Mouse (Mus musculus): Measurements from ENCODE around the gene Slc5a6. TPM values are rescaled to one million over a fixed set of nuclear protein-coding genes. Genes with fewer than 3 reads are reported as not detected.

Gene Slc5a6
- total RNA-seq (2014; fragmentation: Nextera tagmentation) (3.1 and 4.3 TPM in 2 replicates), total RNA-seq (2017) (4.1 and 7.1 TPM in 2 replicates)

GRCm38 (mm10) chr5:31048763-31049641, at the start of gene Slc5a6:
Gene Slc5a6, minus strand, starts transcription at chr5:31048924.
- peak; percentile 25 for ATAC-seq (replicated peaks; ENCODE audit: low FRiP score, low TSS enrichment, poor library complexity, severe bottlenecking)

- no peak for ATAC-seq (replicated peaks; ENCODE audit: low FRiP score, low TSS enrichment, poor library complexity, severe bottlenecking)
Observed at GRCm38 (mm10) chr5:31095711-31096480, 47.2 kb upstream of the Slc5a6 start.

DNA sequence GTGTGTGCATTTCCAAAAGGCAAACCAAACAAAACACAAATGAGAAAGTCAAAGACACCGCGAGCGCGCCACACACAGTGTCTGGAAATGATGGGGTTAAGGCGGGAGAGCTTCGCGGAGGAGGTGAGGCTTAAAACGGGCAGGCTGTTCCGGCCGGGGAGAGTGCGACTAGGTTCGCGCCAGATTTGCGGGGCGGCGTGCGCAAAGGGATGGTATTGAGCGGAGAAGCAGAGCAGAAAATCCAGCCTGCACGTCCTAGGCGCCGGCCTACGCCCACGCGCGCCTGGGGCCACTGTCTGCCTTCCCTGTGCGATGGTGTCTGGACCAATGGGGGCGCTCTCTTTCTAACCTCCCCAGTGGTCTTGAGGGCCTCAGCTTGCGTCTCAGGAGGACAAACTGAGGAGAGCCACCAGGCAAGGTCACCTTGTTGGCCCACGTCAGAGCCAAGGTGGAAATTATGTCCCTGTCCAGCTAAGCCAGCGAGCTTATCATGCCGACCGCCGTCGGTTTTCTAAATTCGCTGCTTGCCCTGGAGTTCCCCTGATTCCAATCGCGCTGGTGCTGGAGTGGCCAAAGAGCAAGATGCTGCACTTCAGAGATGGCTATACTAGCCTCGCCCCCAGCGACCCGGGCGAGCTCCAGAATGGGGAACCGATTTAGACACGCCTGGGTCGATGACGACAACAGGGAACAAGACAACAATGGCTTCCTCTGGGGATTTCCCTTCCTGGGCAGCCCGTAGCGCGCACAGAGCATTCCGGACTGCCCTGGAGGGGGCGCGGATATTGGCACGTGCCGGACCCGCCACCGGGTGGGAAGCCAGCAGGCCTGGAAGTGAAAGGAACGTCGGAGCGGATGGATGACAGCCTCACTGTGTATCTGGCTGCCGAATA, 46.3 kb upstream of the Slc5a6 start:
- ATAC-seq (replicated peaks; ENCODE audit: low FRiP score, low TSS enrichment, poor library complexity, severe bottlenecking): peak; percentile 41

GRCm38 (mm10) chr5:31094100-31094798, 45.5 kb upstream of the Slc5a6 start:
- no peak for ATAC-seq (replicated peaks; ENCODE audit: low FRiP score, low TSS enrichment, poor library complexity, severe bottlenecking)

- peak; percentile 32; the same call in 1 of the 2 replicates for ATAC-seq (replicated peaks; ENCODE audit: low FRiP score, low TSS enrichment, poor library complexity, severe bottlenecking)
Observed at GRCm38 (mm10) chr5:31093151-31094041, 44.7 kb upstream of the Slc5a6 start.

- ATAC-seq (replicated peaks; ENCODE audit: low FRiP score, low TSS enrichment, poor library complexity, severe bottlenecking): no peak
Observed at GRCm38 (mm10) chr5:31092231-31092975, 43.7 kb upstream of the Slc5a6 start.

- ATAC-seq (replicated peaks; ENCODE audit: low FRiP score, low TSS enrichment, poor library complexity, severe bottlenecking): no peak
Observed at GRCm38 (mm10) chr5:31087131-31087530, 38.4 kb upstream of the Slc5a6 start.

DNA sequence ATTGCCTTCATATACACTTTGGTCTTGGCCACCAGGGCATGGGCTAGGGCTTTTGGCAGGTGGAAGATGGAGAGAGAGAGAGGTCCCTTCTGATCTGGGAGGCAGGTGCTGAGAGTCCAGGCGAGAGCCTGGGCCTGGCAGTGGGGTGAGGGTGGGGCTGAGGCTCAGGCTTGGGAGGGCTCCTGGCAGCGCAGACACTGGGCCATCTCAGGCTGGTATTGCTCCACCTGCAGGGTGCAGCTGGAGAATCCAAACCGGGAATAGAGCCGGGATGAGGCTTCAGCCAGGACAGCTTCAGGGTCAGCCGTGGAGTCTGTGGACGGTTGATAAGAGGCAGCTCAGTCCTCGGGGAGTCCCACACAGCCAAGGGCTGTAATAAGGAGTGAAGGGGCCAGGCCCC, 37.9 kb upstream of the Slc5a6 start:
- no peak for ATAC-seq (replicated peaks; ENCODE audit: low FRiP score, low TSS enrichment, poor library complexity, severe bottlenecking)

DNA sequence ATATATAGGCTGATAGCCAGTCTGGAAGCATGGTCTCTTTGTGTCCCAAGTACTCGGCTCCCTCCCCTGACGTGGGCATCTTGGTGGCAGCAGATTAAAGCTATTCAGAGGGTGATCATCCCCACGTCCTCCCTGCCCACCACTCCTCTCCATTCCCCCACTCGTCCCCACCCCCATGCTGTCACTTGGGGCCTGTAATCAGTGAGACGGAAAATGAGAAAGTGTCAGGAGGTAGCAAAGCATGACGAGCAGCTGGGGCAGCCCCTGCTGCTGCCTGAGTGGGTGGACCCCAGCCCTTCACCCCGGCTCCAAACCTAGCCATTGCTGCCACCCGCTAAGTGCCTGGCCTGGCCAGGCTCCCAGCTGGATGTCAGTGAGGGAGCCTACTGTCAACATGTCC, 35.2 kb upstream of the Slc5a6 start:
- no peak for ATAC-seq (replicated peaks; ENCODE audit: low FRiP score, low TSS enrichment, poor library complexity, severe bottlenecking)

DNA sequence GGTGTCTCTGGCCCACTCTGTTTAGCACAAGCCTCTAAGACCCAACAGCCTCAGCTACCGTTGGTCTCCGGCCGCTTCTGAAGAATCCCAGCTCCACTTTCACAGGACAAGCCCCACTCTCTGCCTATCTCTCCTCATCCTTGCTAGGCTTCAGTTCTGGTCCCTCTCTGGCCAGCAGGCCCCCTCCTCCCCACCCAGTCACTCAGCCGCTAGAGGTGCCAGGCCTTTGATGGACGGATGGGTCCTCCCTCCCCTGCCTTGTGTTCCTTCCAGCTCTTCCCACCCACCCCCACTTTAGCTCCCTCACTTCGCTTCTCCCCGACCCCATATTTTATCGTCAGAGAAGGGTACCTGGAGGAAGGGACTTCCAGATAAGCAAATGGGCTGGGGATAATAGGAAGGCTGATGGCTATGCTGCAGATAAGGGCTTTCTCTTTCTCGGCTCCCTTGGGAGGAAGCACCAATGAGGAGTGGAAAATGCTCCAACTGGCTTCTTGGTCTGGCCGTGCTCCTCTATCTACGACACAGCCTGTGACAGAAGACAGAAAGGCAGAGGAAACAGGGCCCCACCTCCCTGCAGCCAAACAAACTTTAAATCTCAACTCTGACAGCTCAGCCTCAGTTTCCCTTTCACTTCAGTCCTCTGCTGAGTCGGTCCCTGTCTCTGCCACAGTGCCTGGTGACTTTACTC, 34.4 kb upstream of the Slc5a6 start:
- ATAC-seq (replicated peaks; ENCODE audit: low FRiP score, low TSS enrichment, poor library complexity, severe bottlenecking): no peak

DNA sequence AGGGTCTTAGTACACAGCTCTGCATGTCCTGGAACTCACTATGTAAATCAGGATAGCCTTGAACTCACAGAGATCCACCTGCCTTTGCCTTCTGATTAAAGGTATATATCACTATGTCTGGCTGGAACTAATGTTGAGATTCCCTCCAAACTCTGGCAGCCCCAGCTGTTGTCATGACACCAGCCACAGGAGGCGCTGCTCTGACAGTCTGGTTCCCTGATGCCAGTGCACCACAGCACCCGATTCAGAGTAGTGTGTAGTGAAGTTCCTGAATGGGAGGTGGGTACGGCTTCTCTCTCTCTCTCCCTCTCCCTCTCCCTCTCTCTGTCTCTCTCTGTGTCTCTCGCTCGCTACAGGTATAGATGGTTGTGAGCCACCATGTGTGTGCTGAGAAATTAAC, 33.6 kb upstream of the Slc5a6 start:
- ATAC-seq (replicated peaks; ENCODE audit: low FRiP score, low TSS enrichment, poor library complexity, severe bottlenecking): peak; percentile 81

- peak; percentile 73 for ATAC-seq (replicated peaks; ENCODE audit: low FRiP score, low TSS enrichment, poor library complexity, severe bottlenecking)
Observed at GRCm38 (mm10) chr5:31081386-31081785, 32.7 kb upstream of the Slc5a6 start.

DNA sequence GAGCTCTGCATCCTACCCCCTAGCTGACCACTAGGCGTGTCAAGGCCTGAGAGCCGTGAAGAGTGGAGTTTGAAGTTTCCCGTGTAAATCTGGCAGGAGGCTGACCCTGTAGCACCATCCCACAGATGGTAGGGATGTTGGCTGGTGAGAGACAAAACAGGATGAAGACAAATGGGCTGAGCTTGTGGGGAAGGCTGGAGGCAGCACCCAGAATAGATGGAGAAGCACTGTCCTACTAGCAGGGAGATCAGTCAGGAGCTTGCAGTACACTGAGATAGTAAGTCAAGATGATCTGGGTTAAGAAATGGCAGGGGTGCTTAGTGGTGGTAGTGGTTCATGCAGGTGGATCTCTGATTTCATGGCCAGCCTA, 32.1 kb upstream of the Slc5a6 start:
- no peak for ATAC-seq (replicated peaks; ENCODE audit: low FRiP score, low TSS enrichment, poor library complexity, severe bottlenecking)

DNA sequence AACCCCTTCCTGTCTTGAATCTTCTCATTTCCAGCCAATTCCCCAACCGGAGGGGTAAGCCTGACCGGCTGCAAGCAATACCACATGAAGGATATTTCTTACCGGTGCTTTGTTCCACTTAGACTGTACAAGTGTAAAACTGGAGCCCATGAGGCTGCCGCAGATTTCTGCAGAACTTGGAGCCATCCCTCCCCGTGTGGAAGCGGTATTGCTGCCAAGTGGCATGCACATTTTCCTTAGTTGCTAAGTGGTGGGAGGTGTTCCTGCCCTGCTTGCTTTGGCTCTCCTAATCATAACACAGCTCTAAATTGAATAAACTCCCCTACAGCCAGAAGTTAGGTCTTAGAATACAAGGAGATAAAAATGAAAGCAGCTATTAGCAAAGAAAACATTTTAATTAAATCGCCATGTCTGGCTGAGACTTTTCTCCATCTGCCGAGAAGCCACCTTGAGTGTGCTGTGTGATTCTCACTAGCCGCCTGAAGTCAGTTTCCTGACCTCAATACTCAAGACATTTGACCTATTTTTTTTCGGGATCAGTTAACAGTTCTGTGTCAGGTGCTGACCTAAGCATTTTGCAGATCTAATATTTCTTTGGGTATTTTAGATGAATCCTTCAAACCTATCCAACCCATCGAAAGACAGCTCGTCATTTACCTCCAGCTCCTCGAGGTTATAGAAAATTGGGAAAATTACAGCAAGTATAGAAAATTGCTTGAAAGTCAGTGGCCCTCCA, 31.5 kb upstream of the Slc5a6 start:
- no peak for ATAC-seq (replicated peaks; ENCODE audit: low FRiP score, low TSS enrichment, poor library complexity, severe bottlenecking)

DNA sequence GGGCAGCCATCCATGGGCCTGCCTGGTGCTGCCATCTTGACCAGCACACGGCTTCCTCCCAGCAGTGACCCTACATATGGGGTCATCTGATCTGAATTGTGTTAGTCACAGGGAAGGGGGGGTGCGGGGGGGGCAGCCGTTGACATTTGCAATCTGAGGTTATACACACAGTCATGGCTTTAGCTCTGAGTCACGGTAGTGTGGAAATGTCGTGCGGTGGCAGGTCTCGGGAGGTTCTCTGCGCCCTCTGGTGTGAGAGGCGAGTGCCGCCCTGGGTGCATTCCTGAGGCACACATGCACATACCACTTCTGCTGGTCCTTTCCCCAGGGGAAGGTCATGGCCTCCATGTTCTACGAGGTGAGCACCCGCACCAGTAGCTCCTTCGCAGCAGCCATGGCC, 27.6 kb upstream of the Slc5a6 start:
- no peak for ATAC-seq (replicated peaks; ENCODE audit: low FRiP score, low TSS enrichment, poor library complexity, severe bottlenecking)

DNA sequence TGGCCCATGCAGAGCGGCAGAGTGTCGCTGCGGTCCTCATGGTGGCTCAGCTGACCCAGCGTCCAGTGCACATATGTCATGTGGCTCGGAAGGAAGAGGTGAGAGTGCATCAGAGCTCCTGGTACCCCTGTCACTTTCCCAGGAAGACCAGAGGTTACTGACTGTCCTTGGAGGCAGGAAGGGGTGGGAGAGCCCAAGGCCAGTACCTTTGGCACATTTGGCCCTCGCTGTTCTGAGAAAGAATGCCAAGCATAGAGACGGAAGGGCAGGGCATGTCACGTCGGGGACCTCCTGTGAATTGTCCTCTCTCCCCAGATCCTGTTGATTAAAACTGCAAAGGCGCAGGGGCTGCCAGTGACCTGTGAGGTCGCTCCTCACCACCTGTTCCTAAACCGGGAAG, 24.5 kb upstream of the Slc5a6 start:
- ATAC-seq (replicated peaks; ENCODE audit: low FRiP score, low TSS enrichment, poor library complexity, severe bottlenecking): no peak
